Mouse (Mus musculus): Measurements from ENCODE around the gene Phf13. TPM values are rescaled to one million over a fixed set of nuclear protein-coding genes. Genes with fewer than 3 reads are reported as not detected.
A peak's percentile ranks its signal among the peaks of the same experiment; 100 is the strongest.

Phf13 gene
- polyA plus RNA-seq, 1 experiment from 2014 or later, result 15.4 TPM

- 89% methylated on average over 21 of the region's 21 CpGs for WGBS
Observed at GRCm38 (mm10) chr4:152020024-152020423, 24.0 kb upstream of the Phf13 start.

GRCm38 (mm10) chr4:152019073-152019472, 23.0 kb upstream of the Phf13 start:
- Histone ChIP-seq H3K36me3 (ENCODE audit: control insufficient read depth, insufficient read depth) (peaks cover 49% of the 10 kb centered on the region), H3K9me3 (replicated peaks; ENCODE audit: control insufficient read depth, low read length) (no peaks in the 10 kb centered on the region), H3K4me3 (ENCODE audit: low read length) (no peak overlapping the region), H3K27ac (ENCODE audit: low read length) (no peak overlapping the region), H3K9ac (ENCODE audit: low read length) (no peak overlapping the region), H3K4me2 (ENCODE audit: low read depth, low read length) (no peak overlapping the region), H3K27me3 (ENCODE audit: control insufficient read depth, insufficient read depth, low read length) (no peaks in the 10 kb centered on the region), H3K4me1 (ENCODE audit: control insufficient read depth, insufficient read depth, low read length) (peaks cover 2% of the 10 kb centered on the region)
- WGBS, result 80% methylated on average over 6 of the region's 6 CpGs
- ATAC-seq (replicated peaks; ENCODE audit: extremely low read depth, insufficient read depth, low FRiP score), result no peak

More at GRCm38 (mm10) chr4:152020024-152020423, 24.0 kb upstream of the Phf13 start:
- Histone ChIP-seq H3K9me3 (replicated peaks; ENCODE audit: control insufficient read depth, low read length) (no peaks in the 10 kb centered on the region), H3K4me1 (ENCODE audit: control insufficient read depth, insufficient read depth, low read length) (no peaks in the 10 kb centered on the region), H3K36me3 (ENCODE audit: control insufficient read depth, insufficient read depth) (peaks cover 47% of the 10 kb centered on the region), H3K4me3 (ENCODE audit: low read length) (no peak overlapping the region), H3K4me2 (ENCODE audit: low read depth, low read length) (no peak overlapping the region), H3K27ac (ENCODE audit: low read length) (no peak overlapping the region), H3K9ac (ENCODE audit: low read length) (no peak overlapping the region), H3K27me3 (ENCODE audit: control insufficient read depth, insufficient read depth, low read length) (no peaks in the 10 kb centered on the region)
- no peak for ATAC-seq (replicated peaks; ENCODE audit: extremely low read depth, insufficient read depth, low FRiP score)

GRCm38 (mm10) chr4:152013036-152013813, 17.2 kb upstream of the Phf13 start:
- peak overlapping the region; percentile 83 for H3K27ac ChIP-seq (ENCODE audit: low read length)
- 55% methylated on average over 12 of the region's 12 CpGs for WGBS
- ATAC-seq (replicated peaks; ENCODE audit: extremely low read depth, insufficient read depth, low FRiP score), result no peak; the same call in 1 of the 2 replicates
- peaks cover 34% of the 10 kb centered on the region for H3K4me1 ChIP-seq (ENCODE audit: control insufficient read depth, insufficient read depth, low read length)
- H3K27me3 ChIP-seq (ENCODE audit: control insufficient read depth, insufficient read depth, low read length), result no peaks in the 10 kb centered on the region
- peaks cover 13% of the 10 kb centered on the region for H3K36me3 ChIP-seq (ENCODE audit: control insufficient read depth, insufficient read depth)
- H3K4me2 ChIP-seq (ENCODE audit: low read depth, low read length), result peak overlapping the region; percentile 52
- H3K9ac ChIP-seq (ENCODE audit: low read length), result peak overlapping the region; percentile 51
- no peaks in the 10 kb centered on the region for H3K9me3 ChIP-seq (replicated peaks; ENCODE audit: control insufficient read depth, low read length)
- peak overlapping the region; percentile 24 for H3K4me3 ChIP-seq (ENCODE audit: low read length)

- no peak for ATAC-seq (replicated peaks; ENCODE audit: extremely low read depth, insufficient read depth, low FRiP score)
- peak overlapping the region; percentile 93; the same call in 1 of the 2 replicates for H3K27ac ChIP-seq (ENCODE audit: low read length)
- H3K4me3 ChIP-seq (ENCODE audit: low read length), result peak overlapping the region; percentile 80
- peak overlapping the region; percentile 96 for H3K4me2 ChIP-seq (ENCODE audit: low read depth, low read length)
- no peaks in the 10 kb centered on the region for H3K27me3 ChIP-seq (ENCODE audit: control insufficient read depth, insufficient read depth, low read length)
- H3K9ac ChIP-seq (ENCODE audit: low read length), result peak overlapping the region; percentile 37
- peaks cover 42% of the 10 kb centered on the region for H3K4me1 ChIP-seq (ENCODE audit: control insufficient read depth, insufficient read depth, low read length)
- H3K9me3 ChIP-seq (replicated peaks; ENCODE audit: control insufficient read depth, low read length), result no peaks in the 10 kb centered on the region
- peaks cover 10% of the 10 kb centered on the region for H3K36me3 ChIP-seq (ENCODE audit: control insufficient read depth, insufficient read depth)
- WGBS, result 74% methylated on average over 16 of the region's 16 CpGs
Observed at GRCm38 (mm10) chr4:152012109-152012508, 16.1 kb upstream of the Phf13 start.

GRCm38 (mm10) chr4:152011171-152011760, 15.2 kb upstream of the Phf13 start:
- 40% methylated on average over 8 of the region's 8 CpGs for WGBS

GRCm38 (mm10) chr4:152010707-152011134, 14.7 kb upstream of the Phf13 start:
- no peak for ATAC-seq (replicated peaks; ENCODE audit: extremely low read depth, insufficient read depth, low FRiP score)
- H3K36me3 ChIP-seq (ENCODE audit: control insufficient read depth, insufficient read depth), result peaks cover 8% of the 10 kb centered on the region
- no peaks in the 10 kb centered on the region for H3K27me3 ChIP-seq (ENCODE audit: control insufficient read depth, insufficient read depth, low read length)
- 6% methylated on average over 13 of the region's 13 CpGs for WGBS
- H3K4me3 ChIP-seq (ENCODE audit: low read length), result peak overlapping the region; percentile 80
- peak overlapping the region; percentile 88 for H3K9ac ChIP-seq (ENCODE audit: low read length)
- peaks cover 43% of the 10 kb centered on the region for H3K4me1 ChIP-seq (ENCODE audit: control insufficient read depth, insufficient read depth, low read length)
- H3K9me3 ChIP-seq (replicated peaks; ENCODE audit: control insufficient read depth, low read length), result no peaks in the 10 kb centered on the region
- peak overlapping the region; percentile 93 for H3K27ac ChIP-seq (ENCODE audit: low read length)
- H3K4me2 ChIP-seq (ENCODE audit: low read depth, low read length), result peak overlapping the region; percentile 96

More at GRCm38 (mm10) chr4:152011171-152011760, 15.2 kb upstream of the Phf13 start:
- Histone ChIP-seq H3K4me3 (ENCODE audit: low read length) (peak overlapping the region; percentile 80), H3K4me2 (ENCODE audit: low read depth, low read length) (peak overlapping the region; percentile 96), H3K9me3 (replicated peaks; ENCODE audit: control insufficient read depth, low read length) (no peaks in the 10 kb centered on the region), H3K9ac (ENCODE audit: low read length) (peak overlapping the region; percentile 88), H3K36me3 (ENCODE audit: control insufficient read depth, insufficient read depth) (peaks cover 10% of the 10 kb centered on the region), H3K4me1 (ENCODE audit: control insufficient read depth, insufficient read depth, low read length) (peaks cover 43% of the 10 kb centered on the region), H3K27me3 (ENCODE audit: control insufficient read depth, insufficient read depth, low read length) (no peaks in the 10 kb centered on the region), H3K27ac (ENCODE audit: low read length) (peak overlapping the region; percentile 93)
- ATAC-seq (replicated peaks; ENCODE audit: extremely low read depth, insufficient read depth, low FRiP score), result no peak

GRCm38 (mm10) chr4:152010091-152010706, 14.1 kb upstream of the Phf13 start:
- Histone ChIP-seq H3K27me3 (ENCODE audit: control insufficient read depth, insufficient read depth, low read length) (no peaks in the 10 kb centered on the region), H3K4me3 (ENCODE audit: low read length) (peak overlapping the region; percentile 80), H3K4me2 (ENCODE audit: low read depth, low read length) (peak overlapping the region; percentile 96), H3K36me3 (ENCODE audit: control insufficient read depth, insufficient read depth) (peaks cover 4% of the 10 kb centered on the region; the same call in 1 of the 2 replicates), H3K9ac (ENCODE audit: low read length) (peak overlapping the region; percentile 88), H3K27ac (ENCODE audit: low read length) (peak overlapping the region; percentile 93), H3K9me3 (replicated peaks; ENCODE audit: control insufficient read depth, low read length) (no peaks in the 10 kb centered on the region), H3K4me1 (ENCODE audit: control insufficient read depth, insufficient read depth, low read length) (peaks cover 43% of the 10 kb centered on the region)
- WGBS, result under 1% methylated on average over 10 of the region's 10 CpGs
- peak; percentile 20 for ATAC-seq (replicated peaks; ENCODE audit: extremely low read depth, insufficient read depth, low FRiP score)

GRCm38 (mm10) chr4:152009076-152010051, 13.3 kb upstream of the Phf13 start:
- Histone ChIP-seq H3K4me2 (ENCODE audit: low read depth, low read length) (peak overlapping the region; percentile 96), H3K27me3 (ENCODE audit: control insufficient read depth, insufficient read depth, low read length) (no peaks in the 10 kb centered on the region), H3K4me1 (ENCODE audit: control insufficient read depth, insufficient read depth, low read length) (peaks cover 43% of the 10 kb centered on the region), H3K4me3 (ENCODE audit: low read length) (peak overlapping the region; percentile 80), H3K27ac (ENCODE audit: low read length) (peak overlapping the region; percentile 93), H3K9me3 (replicated peaks; ENCODE audit: control insufficient read depth, low read length) (no peaks in the 10 kb centered on the region), H3K36me3 (ENCODE audit: control insufficient read depth, insufficient read depth) (no peaks in the 10 kb centered on the region), H3K9ac (ENCODE audit: low read length) (peak overlapping the region; percentile 88)
- ATAC-seq (replicated peaks; ENCODE audit: extremely low read depth, insufficient read depth, low FRiP score), result peak; percentile 7
- under 1% methylated on average over 115 of the region's 115 CpGs for WGBS

Data from heart, embryonic 16.5 days (tissue).